Mouse (Mus musculus) heart, embryonic 10.5 days (tissue): ENCODE data around the gene Nol6. TPM values are rescaled to one million over a fixed set of nuclear protein-coding genes. Genes with fewer than 3 reads are reported as not detected.
A peak's percentile ranks its signal among the peaks of the same experiment; 100 is the strongest.

Source experiments
- DNase-seq: peaks from one replicate; pipeline ENCODE4 v3.0.0-alpha.2; 2017; ENCODE audit warnings: low spot score
- H3K27ac ChIP-seq: fragments of 300-500 bp; sonication (generic); 2 replicates; pipeline ENCODE4 v1.5.1; 2016; ENCODE audit warnings: mild to moderate bottlenecking
- H3K27me3 ChIP-seq: fragments of 300-500 bp; sonication (generic); 2 replicates; pipeline ENCODE4 v1.6.1; 2016; ENCODE audit warnings: mild to moderate bottlenecking; ENCODE audit not compliant: poor library complexity, insufficient read depth, severe bottlenecking
- H3K36me3 ChIP-seq: fragments of 300-500 bp; sonication (generic); 2 replicates; pipeline ENCODE4 v1.6.1; 2016; ENCODE audit warnings: mild to moderate bottlenecking, moderate library complexity
- H3K4me1 ChIP-seq: fragments of 300-500 bp; sonication (generic); 2 replicates; pipeline ENCODE4 v1.6.1; 2016; ENCODE audit warnings: mild to moderate bottlenecking
- H3K4me3 ChIP-seq: fragments of 300-500 bp; sonication (generic); 2 replicates; pipeline ENCODE4 v1.5.1; 2016; ENCODE audit warnings: mild to moderate bottlenecking, moderate library complexity
- H3K9me3 ChIP-seq: fragments of 300-500 bp; sonication (generic); 2 replicates; pipeline ENCODE4 v1.6.1; 2016; ENCODE audit warnings: mild to moderate bottlenecking, moderate library complexity
- WGBS: fragments of 180-500 bp; shearing (Covaris S2); methylation state at CpG from one replicate; pipeline ENCODE4 v1.1.7; 2016; 5-methylcytosine and 5-hydroxymethylcytosine counted together
- polyA plus RNA-seq: library from polyadenylated mRNA; unstranded; fragments of >200 nt; fragmentation: Nextera tagmentation; extraction: Ambion mirVana; gene quantifications from 2 replicates; pipeline ENCODE4 v1.2.1, GENCODE M21; 2016

Gene Nol6
- polyA plus RNA-seq, 1 experiment from 2014 or later: 26.8 TPM

- Histone ChIP-seq H3K4me1 (no peaks in the 10 kb centered on the region), H3K27ac (no peak overlapping the region), H3K9me3 (no peaks in the 10 kb centered on the region), H3K4me3 (no peak overlapping the region), H3K36me3 (peaks cover 3% of the 10 kb centered on the region), H3K27me3 (no peaks in the 10 kb centered on the region)
- 69% methylated on average over 10 of the region's 10 CpGs for WGBS
- DNase-seq: no peak
These were observed 15.4 kb downstream of the Nol6 start for GRCm38 (mm10) chr4:41108717-41109425.

- Histone ChIP-seq H3K27ac (no peak overlapping the region), H3K36me3 (no peaks in the 10 kb centered on the region), H3K9me3 (no peaks in the 10 kb centered on the region), H3K4me1 (no peaks in the 10 kb centered on the region), H3K4me3 (no peak overlapping the region), H3K27me3 (no peaks in the 10 kb centered on the region)
- no peak for DNase-seq
- 70% methylated on average over 4 of the region's 4 CpGs for WGBS
These were observed 16.8 kb downstream of the Nol6 start for GRCm38 (mm10) chr4:41107440-41107839.

GRCm38 (mm10) chr4:41102901-41103300, 21.4 kb downstream of the Nol6 start:
- Histone ChIP-seq H3K36me3 (no peaks in the 10 kb centered on the region), H3K4me1 (peaks cover 8% of the 10 kb centered on the region), H3K27me3 (peaks cover 20% of the 10 kb centered on the region), H3K9me3 (no peaks in the 10 kb centered on the region), H3K27ac (no peak overlapping the region), H3K4me3 (no peak overlapping the region)
- no peak for DNase-seq

- Histone ChIP-seq H3K36me3 (no peaks in the 10 kb centered on the region), H3K4me3 (no peak overlapping the region), H3K9me3 (no peaks in the 10 kb centered on the region), H3K27ac (no peak overlapping the region), H3K27me3 (peaks cover 39% of the 10 kb centered on the region), H3K4me1 (peaks cover 24% of the 10 kb centered on the region)
- 60% methylated on average over 1 of the region's 1 CpGs for WGBS
- DNase-seq: no peak
These were observed 23.3 kb downstream of the Nol6 start for GRCm38 (mm10) chr4:41100986-41101385.

GRCm38 (mm10) chr4:41098577-41098951, 25.7 kb downstream of the Nol6 start:
- H3K9me3 ChIP-seq: no peaks in the 10 kb centered on the region
- 0 out of 2 replicates have a peak overlapping the region, but pooled peaks have one; percentile 72 for H3K27ac ChIP-seq
- H3K27me3 ChIP-seq: peaks cover 55% of the 10 kb centered on the region
- no peaks in the 10 kb centered on the region for H3K36me3 ChIP-seq
- 23% methylated on average over 11 of the region's 11 CpGs for WGBS
- no peak for DNase-seq
- H3K4me3 ChIP-seq: peak overlapping the region; percentile 66
- peaks cover 32% of the 10 kb centered on the region for H3K4me1 ChIP-seq

- Histone ChIP-seq H3K27me3 (peaks cover 58% of the 10 kb centered on the region), H3K4me3 (peak within 1 kb of the TSS; percentile 66), H3K4me1 (peaks cover 32% of the 10 kb centered on the region), H3K9me3 (no peaks in the 10 kb centered on the region), H3K27ac (peak within 1 kb of the TSS; percentile 72), H3K36me3 (no peaks in the 10 kb centered on the region)
- WGBS: under 1% methylated on average over 42 of the region's 42 CpGs
- DNase-seq: no peak
These were observed 26.2 kb downstream of the Nol6 start, which contains the start of gene Aqp3 for GRCm38 (mm10) chr4:41097871-41098576. Aqp3 (minus strand) TSS chr4:41098183.

GRCm38 (mm10) chr4:41097381-41097780, 26.9 kb downstream of the Nol6 start:
- 50% methylated on average over 13 of the region's 13 CpGs for WGBS
- Histone ChIP-seq H3K27ac (peak overlapping the region; percentile 72), H3K9me3 (no peaks in the 10 kb centered on the region), H3K4me1 (peaks cover 32% of the 10 kb centered on the region), H3K27me3 (peaks cover 58% of the 10 kb centered on the region), H3K4me3 (peak overlapping the region; percentile 66), H3K36me3 (no peaks in the 10 kb centered on the region)
- DNase-seq: no peak

- Histone ChIP-seq H3K36me3 (no peaks in the 10 kb centered on the region), H3K4me1 (peaks cover 32% of the 10 kb centered on the region), H3K4me3 (peak overlapping the region; percentile 66), H3K27me3 (peaks cover 58% of the 10 kb centered on the region), H3K9me3 (no peaks in the 10 kb centered on the region), H3K27ac (peak overlapping the region; percentile 72; the same call in 1 of the 2 replicates)
- WGBS: 58% methylated on average over 5 of the region's 5 CpGs
- peak; percentile 86 for DNase-seq
These were observed 27.5 kb downstream of the Nol6 start for GRCm38 (mm10) chr4:41096794-41097193.

- H3K9me3 ChIP-seq: no peaks in the 10 kb centered on the region
- peaks cover 32% of the 10 kb centered on the region for H3K4me1 ChIP-seq
- 47% methylated on average over 8 of the region's 8 CpGs for WGBS
- H3K36me3 ChIP-seq: no peaks in the 10 kb centered on the region
- peak overlapping the region; percentile 1; the same call in 1 of the 2 replicates for H3K27ac ChIP-seq
- H3K4me3 ChIP-seq: peak overlapping the region; percentile 66
- peaks cover 64% of the 10 kb centered on the region for H3K27me3 ChIP-seq
- DNase-seq: no peak
These were observed 28.1 kb downstream of the Nol6 start for GRCm38 (mm10) chr4:41096169-41096568.

GRCm38 (mm10) chr4:41094361-41094760, 29.9 kb downstream of the Nol6 start:
- Histone ChIP-seq H3K27me3 (peaks cover 60% of the 10 kb centered on the region), H3K4me3 (no peak overlapping the region), H3K4me1 (peaks cover 35% of the 10 kb centered on the region), H3K36me3 (no peaks in the 10 kb centered on the region), H3K9me3 (no peaks in the 10 kb centered on the region), H3K27ac (no peak overlapping the region)
- DNase-seq: no peak
- WGBS: 60% methylated on average over 9 of the region's 9 CpGs

- peaks cover 47% of the 10 kb centered on the region for H3K27me3 ChIP-seq
- no peak overlapping the region for H3K27ac ChIP-seq
- H3K9me3 ChIP-seq: no peaks in the 10 kb centered on the region
- H3K4me3 ChIP-seq: no peak overlapping the region
- no peaks in the 10 kb centered on the region for H3K36me3 ChIP-seq
- WGBS: 70% methylated on average over 1 of the region's 1 CpGs
- DNase-seq: no peak
- peaks cover 32% of the 10 kb centered on the region for H3K4me1 ChIP-seq
These were observed 31.3 kb downstream of the Nol6 start for GRCm38 (mm10) chr4:41092958-41093357.

- Histone ChIP-seq H3K4me1 (peaks cover 27% of the 10 kb centered on the region), H3K4me3 (no peak overlapping the region), H3K9me3 (no peaks in the 10 kb centered on the region), H3K36me3 (no peaks in the 10 kb centered on the region), H3K27ac (no peak overlapping the region), H3K27me3 (peaks cover 31% of the 10 kb centered on the region)
- no peak for DNase-seq
- WGBS: 41% methylated on average over 3 of the region's 3 CpGs
These were observed 32.9 kb downstream of the Nol6 start for GRCm38 (mm10) chr4:41091391-41091790.

- no peak overlapping the region for H3K4me3 ChIP-seq
- H3K9me3 ChIP-seq: no peaks in the 10 kb centered on the region
- peaks cover 16% of the 10 kb centered on the region; the same call in 1 of the 2 replicates for H3K27me3 ChIP-seq
- 0 out of 2 replicates have a peak overlapping the region, but pooled peaks have one; percentile 22 for H3K27ac ChIP-seq
- no peaks in the 10 kb centered on the region for H3K36me3 ChIP-seq
- WGBS: 77% methylated on average over 2 of the region's 2 CpGs
- H3K4me1 ChIP-seq: peaks cover 20% of the 10 kb centered on the region; the same call in 1 of the 2 replicates
- DNase-seq: no peak
These were observed 34.5 kb downstream of the Nol6 start for GRCm38 (mm10) chr4:41089705-41090104.
